Mouse (Mus musculus): ENCODE results near the gene Prdx2.

Prdx2 gene

GRCm38 (mm10) chr8:84997649-84998295, 28.4 kb downstream of the Prdx2 start:
- no peak for DNase-seq (ENCODE audit: low read depth, low spot score)

DNA sequence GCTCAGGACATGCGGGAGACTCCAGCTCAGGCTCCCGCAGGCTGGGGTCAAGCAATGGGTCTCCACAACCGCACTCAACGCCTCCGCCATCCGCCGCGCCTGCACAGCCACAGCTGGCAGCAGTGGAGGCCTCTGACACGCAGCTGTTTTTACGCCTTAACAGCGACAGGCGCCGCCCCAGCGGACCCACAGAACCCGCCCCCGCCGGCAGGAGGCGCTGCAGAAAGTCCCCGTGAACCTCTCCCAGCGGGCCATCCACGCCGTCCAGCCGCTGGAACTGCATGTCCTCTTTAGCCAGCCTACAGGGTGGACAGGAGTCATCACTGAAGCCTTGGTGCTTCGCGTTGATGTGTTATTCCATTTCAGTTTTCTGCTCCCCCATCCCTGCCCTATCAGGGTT, 38.3 kb downstream of the Prdx2 start:
- DNase-seq (ENCODE audit: low read depth, low spot score) = no peak

GRCm38 (mm10) chr8:85011242-85011641, 41.9 kb downstream of the Prdx2 start:
- no peak for DNase-seq (ENCODE audit: low read depth, low spot score)

DNA sequence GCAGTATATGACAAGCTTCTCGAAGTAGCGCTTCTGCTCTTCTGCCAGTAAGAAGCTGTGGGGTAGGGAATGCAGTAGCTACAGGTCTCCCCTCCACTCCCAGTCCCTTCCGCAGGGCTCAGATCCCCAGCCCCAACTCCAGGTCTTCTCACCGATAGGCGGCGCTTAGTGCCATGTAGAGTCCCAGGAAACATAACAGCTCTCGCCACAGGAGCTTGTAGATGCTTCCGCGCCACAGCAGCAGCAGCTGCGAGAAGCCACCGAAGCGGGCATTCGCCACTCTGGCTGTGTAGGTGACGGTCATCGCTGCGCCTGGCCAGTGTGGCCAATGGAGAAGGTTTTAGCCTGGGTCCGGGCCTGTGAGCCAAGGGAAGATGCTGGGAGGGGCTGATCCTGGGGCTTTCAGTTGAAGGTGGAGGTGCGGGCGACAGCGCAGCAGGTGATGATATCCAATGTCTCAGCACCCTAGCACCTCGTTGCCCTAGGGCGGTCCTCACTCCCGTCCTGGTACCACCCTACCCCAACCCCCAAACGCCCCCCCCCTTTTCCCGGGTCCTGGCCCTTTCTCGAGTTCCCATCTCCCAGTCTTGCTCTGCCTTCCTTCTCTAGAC, 43.9 kb downstream of the Prdx2 start:
- DNase-seq (ENCODE audit: low read depth, low spot score) = no peak

GRCm38 (mm10) chr8:85014431-85014830, 45.0 kb downstream of the Prdx2 start, which contains the start of gene Best2:
TSS of gene Best2 (minus strand) at chr8:85014531.
- no peak for DNase-seq (ENCODE audit: low read depth, low spot score)

DNA sequence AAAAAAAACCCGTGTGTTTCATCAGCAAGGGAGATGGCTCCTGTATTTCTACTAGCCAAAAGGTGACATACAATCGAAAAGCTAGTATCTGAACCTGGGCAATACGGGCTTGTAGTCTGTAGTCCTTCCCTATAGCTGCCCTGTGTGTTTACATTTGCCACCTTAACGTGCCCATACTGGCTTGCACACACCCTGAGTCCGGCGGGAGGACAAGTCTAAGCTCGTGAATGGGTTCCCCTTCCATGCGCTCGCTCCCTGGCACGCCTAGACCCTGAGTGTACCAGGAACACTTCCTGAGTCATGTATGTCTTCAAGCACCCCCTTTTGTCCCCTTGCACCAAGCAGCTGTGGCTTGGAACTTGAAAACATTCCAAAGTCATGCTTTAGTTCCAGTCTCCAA, 47.3 kb downstream of the Prdx2 start:
- no peak for DNase-seq (ENCODE audit: low read depth, low spot score)

- no peak for DNase-seq (ENCODE audit: low read depth, low spot score)
These were observed 47.8 kb downstream of the Prdx2 start for GRCm38 (mm10) chr8:85017209-85017608.

- no peak for DNase-seq (ENCODE audit: low read depth, low spot score)
These were observed 52.2 kb downstream of the Prdx2 start for GRCm38 (mm10) chr8:85021514-85022055.

- DNase-seq (ENCODE audit: low read depth, low spot score) = no peak
These were observed 54.5 kb downstream of the Prdx2 start for GRCm38 (mm10) chr8:85023846-85024245.
